Mouse (Mus musculus) heart, postnatal 0 days (tissue): ENCODE measurements around the gene Ins2.

ENCODE experiments used
- CTCF ChIP-seq: IDR thresholded peaks from 2 replicates; pipeline ENCODE4 v1.5.1; 2016; ENCODE audit warnings: antibody characterized with exemption, control low read depth, low read depth
- EP300 ChIP-seq: IDR thresholded peaks from 2 replicates; pipeline ENCODE4 v1.6.1; 2016; ENCODE audit warnings: antibody characterized with exemption, low read depth

DNA sequence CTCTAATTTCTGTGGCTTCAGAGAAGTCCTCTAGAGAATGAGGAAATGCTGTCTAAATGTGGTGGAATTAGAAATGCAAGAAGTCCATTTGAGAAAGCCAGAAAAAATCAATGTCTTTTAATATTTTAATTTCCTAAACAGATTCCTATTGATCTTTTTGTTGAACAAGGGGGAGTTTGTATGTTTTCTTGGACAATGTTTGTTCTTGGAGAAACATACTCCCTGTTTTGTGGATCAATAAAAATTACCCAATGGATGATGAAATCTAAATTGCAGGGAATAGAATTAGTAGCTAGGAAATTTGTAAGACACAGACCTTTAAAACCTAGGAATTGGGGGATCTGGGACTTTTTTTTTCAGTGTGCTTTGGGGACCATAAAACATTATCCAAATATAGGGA lies 81.4 kb downstream of the Ins2 start:
- no peak for TF ChIP-seq CTCF
- TF ChIP-seq EP300 = no peak
